Mouse (Mus musculus) limb, embryonic 14.5 days (tissue): Measurements from ENCODE around the gene Arhgef3. TPM values are rescaled to one million over a fixed set of nuclear protein-coding genes. Genes with fewer than 3 reads are reported as not detected.
A peak's percentile ranks its signal among the peaks of the same experiment; 100 is the strongest.

Source experiments
- ATAC-seq: fragments of 200-750 bp; cut with Nextera tagmentation; 2 replicates; pipeline ENCODE4 v1.8.0; 2017; ENCODE audit warnings: low read depth, moderate number of reproducible peaks, moderate TSS enrichment; ENCODE audit not compliant: low FRiP score
- DNase-seq: peaks from one replicate; pipeline ENCODE4 v3.0.0-alpha.2; 2015; ENCODE audit warnings: low spot score
- H3K27ac ChIP-seq: fragments of 300-500 bp; sonication (generic); replicated peaks from 2 replicates; pipeline ENCODE4 v1.5.1; 2014; ENCODE audit warnings: low read depth, mild to moderate bottlenecking, low read length, moderate library complexity, mixed read lengths
- H3K27me3 ChIP-seq: fragments of 300-500 bp; sonication (generic); 2 replicates; pipeline ENCODE4 v1.6.1; 2014; ENCODE audit warnings: low read length, mixed read lengths; ENCODE audit not compliant: control insufficient read depth, insufficient read depth
- H3K36me3 ChIP-seq: fragments of 300-500 bp; sonication (generic); 2 replicates; pipeline ENCODE4 v1.6.1; 2014; ENCODE audit warnings: mild to moderate bottlenecking, low read length, moderate library complexity, mixed read lengths; ENCODE audit not compliant: control insufficient read depth, insufficient read depth
- H3K4me1 ChIP-seq: fragments of 300-500 bp; sonication (generic); 2 replicates; pipeline ENCODE4 v1.6.1; 2014; ENCODE audit warnings: antibody characterized with exemption, low read length, mixed read lengths; ENCODE audit not compliant: control insufficient read depth, insufficient read depth
- H3K4me2 ChIP-seq: fragments of 300-500 bp; sonication (generic); replicated peaks from 2 replicates; pipeline ENCODE4 v1.6.1; 2014; ENCODE audit warnings: low read depth, mild to moderate bottlenecking, low read length, moderate library complexity; ENCODE audit not compliant: severe bottlenecking
- H3K4me3 ChIP-seq: fragments of 300-500 bp; sonication (generic); replicated peaks from 2 replicates; pipeline ENCODE4 v1.5.1; 2014; ENCODE audit warnings: low read length
- H3K9ac ChIP-seq: fragments of 300-500 bp; sonication (generic); 2 replicates; pipeline ENCODE4 v1.6.1; 2014; ENCODE audit warnings: mild to moderate bottlenecking, low read depth, low read length, moderate library complexity; ENCODE audit not compliant: severe bottlenecking
- H3K9me3 ChIP-seq: fragments of 300-500 bp; sonication (generic); 2 replicates; pipeline ENCODE4 v1.6.1; 2016; ENCODE audit warnings: low read length; ENCODE audit not compliant: control insufficient read depth
- POLR2A ChIP-seq: fragments of 200-500 bp; IDR thresholded peaks from 2 replicates; pipeline ENCODE4 v1.8.0; 2012; ENCODE audit warnings: inconsistent platforms, mild to moderate bottlenecking, moderate library complexity, borderline replicate concordance; ENCODE audit not compliant: insufficient read depth, insufficient read length; ENCODE audit errors: extremely low read depth
- WGBS: fragments of 180-500 bp; shearing (Covaris S2); extraction: QIAGEN DNeasy Blood & Tissue Kit; methylation state at CpG from one replicate; pipeline ENCODE4 v1.1.7; 2014; 5-methylcytosine and 5-hydroxymethylcytosine counted together
- polyA plus RNA-seq, 2 experiments: library from polyadenylated mRNA; depleted of rRNA in 1 of 2; stranded (reverse) in 1 of 2; unstranded in 1 of 2; fragments of >200 nt; fragmentation: Nextera tagmentation in 1 of 2; extraction: Ambion mirVana in 1 of 2; gene quantifications; 2 replicates each; pipeline versions ENCODE4 v1.2.1 to v1.2.3; 2012 to 2014

Arhgef3 gene
- polyA plus RNA-seq, 2 experiments = 14.3 to 22.5 TPM

DNA sequence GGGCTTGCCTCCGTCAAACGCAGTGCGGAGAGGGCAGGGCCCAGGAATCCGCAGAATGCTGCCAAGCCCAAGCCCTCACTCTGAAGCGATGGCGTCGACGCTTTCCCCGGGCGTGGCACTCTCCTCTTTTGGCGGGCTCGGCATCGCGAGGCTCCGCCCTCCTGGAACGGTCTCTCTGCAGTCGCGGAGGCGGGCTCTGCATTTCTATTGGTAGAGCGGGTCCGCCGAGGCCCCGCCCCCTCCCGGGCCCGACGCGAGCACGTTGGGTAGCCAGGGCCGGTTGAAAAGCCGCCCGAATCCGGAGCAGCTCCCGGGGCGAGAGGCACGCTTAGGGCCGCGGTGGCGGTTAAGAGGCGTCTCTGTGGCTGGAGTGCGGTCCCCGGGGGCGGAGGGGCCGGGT lies 313.9 kb downstream of the Arhgef3 start, which contains the start of gene Fam208a:
Fam208a (plus strand) TSS at position 262 of the 400 bp plus-strand sequence.
- peak; percentile 82; the same call in 1 of the 2 replicates for TF ChIP-seq POLR2A
- H3K9ac ChIP-seq = peak within 1 kb of the TSS; percentile 97
- 3% methylated on average over 29 of the region's 43 CpGs for WGBS
- H3K4me2 ChIP-seq = peak within 1 kb of the TSS; percentile 66
- H3K27ac ChIP-seq = peak within 1 kb of the TSS; percentile 100
- peaks cover 19% of the 10 kb centered on the region for H3K36me3 ChIP-seq
- peak within 1 kb of the TSS; percentile 60 for H3K4me3 ChIP-seq
- H3K9me3 ChIP-seq = peaks cover 16% of the 10 kb centered on the region
- no peaks in the 10 kb centered on the region for H3K4me1 ChIP-seq
- DNase-seq (peak; percentile 89), ATAC-seq (peak; percentile 94)
- no peaks in the 10 kb centered on the region for H3K27me3 ChIP-seq

DNA sequence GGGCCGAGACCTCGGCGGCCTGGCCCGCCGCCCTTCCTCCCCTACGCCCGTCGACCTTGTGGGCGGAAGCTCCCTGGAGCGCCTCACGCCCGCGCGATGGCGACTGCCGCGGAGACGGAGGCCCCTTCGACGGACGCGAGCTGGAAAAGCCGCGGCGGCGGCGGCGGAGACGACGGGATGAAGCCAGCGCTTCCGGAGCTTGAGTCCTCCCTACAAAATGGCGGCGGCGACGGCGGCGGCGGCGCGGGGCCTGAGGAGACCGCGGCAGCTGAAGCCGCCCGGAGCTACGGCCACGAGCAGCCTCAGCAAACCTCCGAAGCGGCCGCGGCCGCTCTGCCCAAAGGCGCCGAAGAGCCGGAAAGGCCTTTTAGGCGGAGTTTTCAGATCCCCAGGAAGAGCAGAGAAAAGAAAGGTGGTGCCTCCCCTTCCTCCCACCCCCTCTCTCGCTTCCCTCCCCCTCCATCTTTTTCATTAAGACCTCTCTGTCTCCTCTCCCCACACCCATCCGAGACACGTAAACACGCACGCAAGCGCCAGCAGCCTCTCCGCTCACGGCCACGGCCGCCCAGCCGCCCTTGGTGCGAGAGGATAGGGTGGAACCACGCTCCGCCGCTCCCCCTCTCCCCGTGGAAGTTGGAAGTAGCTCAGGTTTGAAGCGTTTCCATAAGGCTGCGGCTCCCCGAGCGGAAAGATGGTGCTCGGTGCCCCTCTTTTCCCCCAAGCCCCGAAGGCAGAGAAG lies 314.4 kb downstream of the Arhgef3 start:
- Histone ChIP-seq H3K36me3 (peaks cover 25% of the 10 kb centered on the region), H3K4me1 (no peaks in the 10 kb centered on the region), H3K4me3 (peak overlapping the region; percentile 60), H3K27ac (peak overlapping the region; percentile 100), H3K27me3 (no peaks in the 10 kb centered on the region), H3K9me3 (peaks cover 16% of the 10 kb centered on the region), H3K9ac (peak overlapping the region; percentile 97), H3K4me2 (peak overlapping the region; percentile 66)
- ATAC-seq (peak; percentile 81), DNase-seq (peak; percentile 85)
- under 1% methylated on average over 65 of the region's 78 CpGs for WGBS
- TF ChIP-seq POLR2A = peak; percentile 40; the same call in 1 of the 2 replicates

DNA sequence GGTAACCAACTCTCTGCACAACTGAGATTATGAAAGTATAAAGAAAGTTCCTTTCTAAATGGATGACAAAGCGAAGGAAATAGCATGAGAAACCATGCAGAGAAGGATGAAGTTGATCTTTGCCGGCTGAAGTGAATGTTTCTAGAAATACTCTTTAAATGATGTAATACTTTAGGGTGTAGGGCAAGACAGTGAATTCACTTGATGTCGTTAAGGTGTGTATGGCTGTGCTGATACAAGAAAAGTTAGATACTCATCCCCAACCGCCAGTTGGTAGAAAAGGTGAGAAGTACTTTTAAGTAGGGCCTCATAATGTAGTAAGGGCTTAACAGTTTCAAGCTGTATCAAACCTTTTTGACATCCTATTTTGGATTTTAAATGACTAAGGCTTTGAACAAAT lies 315.6 kb downstream of the Arhgef3 start:
- ATAC-seq = no peak
- Histone ChIP-seq H3K36me3 (peaks cover 32% of the 10 kb centered on the region), H3K27me3 (no peaks in the 10 kb centered on the region), H3K9ac (no peak overlapping the region), H3K4me2 (peak overlapping the region; percentile 66), H3K27ac (no peak overlapping the region), H3K9me3 (peaks cover 16% of the 10 kb centered on the region), H3K4me3 (peak overlapping the region; percentile 60; the same call in 1 of the 2 replicates), H3K4me1 (no peaks in the 10 kb centered on the region)
- no peak for TF ChIP-seq POLR2A
- 96% methylated on average over 4 of the region's 4 CpGs for WGBS
- DNase-seq = no peak

DNA sequence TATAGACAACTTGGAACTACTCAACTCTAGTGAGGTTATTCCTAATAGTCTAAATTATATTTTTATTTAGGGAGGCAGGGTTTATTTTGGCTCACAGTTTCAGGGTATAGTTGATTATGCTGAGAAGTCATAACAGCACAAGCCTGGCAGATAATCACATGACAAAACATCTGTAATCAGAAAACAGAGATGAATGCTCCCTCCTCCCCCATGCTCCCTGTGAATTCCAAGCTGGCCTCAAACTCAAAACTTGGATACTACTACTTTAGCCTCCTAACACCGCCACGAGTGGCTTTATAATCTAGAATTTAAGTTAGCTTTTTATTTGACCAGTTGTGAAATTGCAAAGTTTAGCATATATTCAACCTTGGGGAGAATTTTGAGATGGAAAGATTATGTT lies 317.4 kb downstream of the Arhgef3 start:
- H3K4me2 ChIP-seq = no peak overlapping the region
- no peaks in the 10 kb centered on the region for H3K27me3 ChIP-seq
- H3K27ac ChIP-seq = no peak overlapping the region
- peaks cover 16% of the 10 kb centered on the region for H3K9me3 ChIP-seq
- DNase-seq (no peak), ATAC-seq (no peak)
- TF ChIP-seq POLR2A = no peak
- H3K9ac ChIP-seq = no peak overlapping the region
- WGBS = 99% methylated on average over 2 of the region's 2 CpGs
- H3K36me3 ChIP-seq = peaks cover 32% of the 10 kb centered on the region
- no peaks in the 10 kb centered on the region for H3K4me1 ChIP-seq
- no peak overlapping the region for H3K4me3 ChIP-seq

DNA sequence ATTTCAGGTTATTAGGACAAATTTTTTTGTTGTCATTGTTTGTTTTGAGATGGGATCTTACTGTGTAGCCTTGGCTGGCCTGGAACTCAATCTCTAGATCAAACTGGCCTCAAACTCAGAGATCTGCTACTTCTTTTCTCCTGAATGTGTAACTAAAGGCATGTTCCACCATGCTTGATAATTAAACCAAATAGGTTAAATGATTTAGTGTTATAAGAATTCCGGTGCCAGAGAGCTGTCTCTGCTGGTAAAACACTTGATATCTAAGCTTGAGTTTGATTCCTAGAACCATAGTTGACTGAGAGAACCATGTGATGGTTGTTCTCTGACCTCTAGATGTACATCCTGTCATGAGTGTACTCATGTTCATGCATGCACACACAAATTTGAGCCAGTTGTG lies 321.4 kb downstream of the Arhgef3 start:
- TF ChIP-seq POLR2A = no peak
- no peak overlapping the region for H3K9ac ChIP-seq
- H3K4me1 ChIP-seq = no peaks in the 10 kb centered on the region
- H3K27ac ChIP-seq = no peak overlapping the region
- no peak overlapping the region for H3K4me3 ChIP-seq
- no peak for DNase-seq
- no peak for ATAC-seq
- H3K27me3 ChIP-seq = no peaks in the 10 kb centered on the region
- H3K36me3 ChIP-seq = peaks cover 42% of the 10 kb centered on the region
- WGBS = 94% methylated on average over 1 of the region's 1 CpGs
- H3K4me2 ChIP-seq = no peak overlapping the region
- peaks cover 6% of the 10 kb centered on the region; the same call in 1 of the 2 replicates for H3K9me3 ChIP-seq
